Mouse (Mus musculus): ENCODE data around the gene Chmp2a.

DNA sequence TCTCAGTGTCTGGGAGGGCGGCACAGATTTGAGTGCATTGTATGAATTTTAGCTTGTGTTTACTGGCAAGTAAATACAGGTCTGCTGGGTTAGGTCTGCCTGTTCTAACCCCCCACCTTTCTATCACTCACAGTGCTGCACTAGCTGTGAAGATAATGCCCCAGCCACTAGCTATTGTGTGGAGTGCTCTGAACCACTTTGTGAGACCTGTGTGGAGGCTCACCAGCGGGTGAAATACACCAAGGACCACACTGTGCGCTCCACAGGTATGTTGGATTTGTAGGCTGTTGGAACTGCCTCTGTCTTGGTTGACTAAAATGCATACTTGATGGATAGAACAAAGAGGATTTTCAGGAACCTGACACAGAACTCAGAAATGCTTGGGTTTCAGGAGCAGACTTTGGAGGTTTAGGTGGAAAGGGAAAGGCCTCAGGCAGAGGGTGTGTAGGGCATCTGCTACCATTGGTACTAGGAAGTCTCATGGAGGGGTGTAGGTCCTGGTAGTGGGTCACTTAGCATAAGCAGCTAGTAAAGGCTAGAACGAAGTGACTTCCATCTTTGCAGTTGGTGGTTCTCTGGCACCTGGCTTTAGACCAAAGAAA lies 9.0 kb downstream of the Chmp2a start:
- TF ChIP-seq EP300 (IDR thresholded peaks at IDR 0.05) (no peak), CTCF (IDR thresholded peaks at IDR 0.05) (no peak)
